Mouse (Mus musculus) left cerebral cortex, adult 18-20 months (tissue): ENCODE data around the gene Btbd35f21. TPM values are rescaled to one million over a fixed set of nuclear protein-coding genes. Genes with fewer than 3 reads are reported as not detected.
"Not testable (repeated sequence)": the region's sequence is repeated elsewhere in the genome, so short reads cannot be mapped to it uniquely, and the experiment has no call there.

Experiments
- DNase-seq, 2 experiments: peaks; one replicate each; pipeline ENCODE4 v3.0.0; 2021 to 2022; ENCODE audit warnings: low spot score in 2 of 2, mixed read lengths in 1 of 2
- long read RNA-seq, 2 experiments: library from polyadenylated mRNA; stranded (forward); transcript quantifications; one replicate each; pipeline ENCODE4 v2.0.0; 2021
- total RNA-seq, 2 experiments: library from RNA; stranded (reverse); gene quantifications; 2 replicates each; pipeline ENCODE4 v1.2.3; 2021

Gene Btbd35f21
- not detected for total RNA-seq
- long read RNA-seq, experiment 1, result 0 reads
- long read RNA-seq, experiment 2, result 0 reads

DNA sequence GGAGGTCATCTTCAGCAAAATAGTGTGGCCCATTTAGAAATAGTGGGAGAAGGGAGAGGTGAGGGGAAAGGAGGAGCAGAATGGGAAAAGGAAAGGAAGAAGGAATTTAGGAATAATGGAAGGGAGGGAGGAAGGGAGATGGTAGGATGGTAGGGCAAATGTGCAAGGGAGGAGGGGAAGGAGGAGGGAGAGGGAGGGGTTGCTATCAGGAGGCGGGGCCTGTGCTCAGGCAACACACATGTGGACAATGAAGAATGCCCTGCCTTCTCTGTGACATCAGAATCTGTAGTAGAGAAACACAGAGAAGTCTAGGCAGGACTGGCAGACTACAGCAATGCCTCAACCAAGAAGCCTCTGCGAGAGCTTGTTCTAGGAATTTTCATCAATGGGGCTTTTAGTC is at the start of gene Btbd35f21:
Gene Btbd35f21, plus strand, starts transcription at position 301 of the 400 bp plus-strand sequence.
- DNase-seq, result not testable (repeated sequence)

Other genes starting within 250 kb of the Btbd35f21 start
- not detected for gene Btbd35f1, start 166.1 kb upstream of the Btbd35f21 start, total RNA-seq
- gene Gm5926, start 75.4 kb upstream of the Btbd35f21 start, total RNA-seq, result not detected
- not detected for gene Btbd35f30, start 168.5 kb downstream of the Btbd35f21 start, total RNA-seq
- gene Gm21789, start 215.7 kb downstream of the Btbd35f21 start, total RNA-seq, result not detected
- not detected for gene Btbd35f5, start 247.8 kb downstream of the Btbd35f21 start, total RNA-seq